Mouse (Mus musculus): Measurements from ENCODE around the gene Il19. TPM values are rescaled to one million over a fixed set of nuclear protein-coding genes. Genes with fewer than 3 reads are reported as not detected.

The Il19 gene
- not detected for total RNA-seq (2021)
- long read RNA-seq, experiment 1, result 0 reads
- long read RNA-seq, experiment 2, result 0 reads

- DNase-seq (ENCODE audit: low spot score in 2 of 2), result no peak
These were observed at the start of gene Il19 for GRCm38 (mm10) chr1:130940065-130940687. Gene Il19 (minus strand): TSS chr1:130940115.

- DNase-seq (ENCODE audit: low spot score in 2 of 2), result no peak
These were observed 49.4 kb upstream of the Il19 start for GRCm38 (mm10) chr1:130989331-130989730.

- DNase-seq (ENCODE audit: low spot score in 2 of 2), result no peak
These were observed 47.5 kb upstream of the Il19 start for GRCm38 (mm10) chr1:130987418-130987817.

- DNase-seq (ENCODE audit: low spot score in 2 of 2), result no peak
These were observed 47.1 kb upstream of the Il19 start for GRCm38 (mm10) chr1:130987001-130987400.

GRCm38 (mm10) chr1:130984441-130984840 is 44.5 kb upstream of the Il19 start:
- no peak for DNase-seq (ENCODE audit: low spot score in 2 of 2)

- DNase-seq (ENCODE audit: low spot score in 2 of 2), result peak; percentile 42 to 44
These were observed 39.5 kb upstream of the Il19 start for GRCm38 (mm10) chr1:130979455-130979854.

- no peak for DNase-seq (ENCODE audit: low spot score in 2 of 2)
These were observed 24.0 kb upstream of the Il19 start for GRCm38 (mm10) chr1:130963891-130964290.

- DNase-seq (ENCODE audit: low spot score in 2 of 2), result no peak
These were observed 7.0 kb upstream of the Il19 start for GRCm38 (mm10) chr1:130946920-130947319.

- no peak for DNase-seq (ENCODE audit: low spot score in 2 of 2)
These were observed 1.9 kb upstream of the Il19 start for GRCm38 (mm10) chr1:130941801-130942200.

- DNase-seq (ENCODE audit: low spot score in 2 of 2), result no peak
These were observed 1.7 kb downstream of the Il19 start for GRCm38 (mm10) chr1:130938192-130938591.

- no peak for DNase-seq (ENCODE audit: low spot score in 2 of 2)
These were observed 2.7 kb downstream of the Il19 start for GRCm38 (mm10) chr1:130937170-130937569.

- no peak for DNase-seq (ENCODE audit: low spot score in 2 of 2)
These were observed 3.6 kb downstream of the Il19 start for GRCm38 (mm10) chr1:130936351-130936750.

- DNase-seq (ENCODE audit: low spot score in 2 of 2), result peak in 1 of 2 experiments; percentile 9
These were observed 13.4 kb downstream of the Il19 start for GRCm38 (mm10) chr1:130926484-130926883.

GRCm38 (mm10) chr1:130918323-130918980 is 21.5 kb downstream of the Il19 start:
- DNase-seq (ENCODE audit: low spot score in 2 of 2), result no peak

- DNase-seq (ENCODE audit: low spot score in 2 of 2), result no peak
These were observed 28.4 kb downstream of the Il19 start, which contains the start of gene Il20 for GRCm38 (mm10) chr1:130911401-130912010. Gene Il20 (minus strand): TSS chr1:130911451.

GRCm38 (mm10) chr1:130902505-130902904 is 37.4 kb downstream of the Il19 start:
- DNase-seq (ENCODE audit: low spot score in 2 of 2), result no peak

- DNase-seq (ENCODE audit: low spot score in 2 of 2), result no peak
These were observed 45.4 kb downstream of the Il19 start for GRCm38 (mm10) chr1:130894468-130894867.

- no peak for DNase-seq (ENCODE audit: low spot score in 2 of 2)
These were observed 46.4 kb downstream of the Il19 start for GRCm38 (mm10) chr1:130893329-130894040.

- DNase-seq (ENCODE audit: low spot score in 2 of 2), result peak in 1 of 2 experiments; percentile 50
These were observed 47.5 kb downstream of the Il19 start for GRCm38 (mm10) chr1:130892446-130892845.

- no peak for DNase-seq (ENCODE audit: low spot score in 2 of 2)
These were observed 52.6 kb downstream of the Il19 start, which contains the start of gene Il24 for GRCm38 (mm10) chr1:130887354-130887753. Gene Il24 (minus strand): TSS chr1:130887454.

GRCm38 (mm10) chr1:130883146-130883545 is 56.8 kb downstream of the Il19 start:
- no peak for DNase-seq (ENCODE audit: low spot score in 2 of 2)
